Mouse (Mus musculus): ENCODE results near the gene Alpi.
A peak's percentile ranks its signal among the peaks of the same experiment; 100 is the strongest.

Alpi gene

GRCm38 (mm10) chr1:87101411-87101810, at the start of gene Alpi:
Gene Alpi, minus strand, starts transcription at chr1:87101606.
- no peak for DNase-seq (ENCODE audit: low spot score)

- DNase-seq (ENCODE audit: low spot score): no peak
These were observed 48.0 kb upstream of the Alpi start for GRCm38 (mm10) chr1:87149422-87149821.

- no peak for DNase-seq (ENCODE audit: low spot score)
These were observed 41.7 kb upstream of the Alpi start for GRCm38 (mm10) chr1:87143141-87143540.

- DNase-seq (ENCODE audit: low spot score): no peak
These were observed 41.0 kb upstream of the Alpi start for GRCm38 (mm10) chr1:87142456-87142855.

- no peak for DNase-seq (ENCODE audit: low spot score)
These were observed 40.1 kb upstream of the Alpi start for GRCm38 (mm10) chr1:87141550-87141949.

- no peak for DNase-seq (ENCODE audit: low spot score)
These were observed 30.4 kb upstream of the Alpi start for GRCm38 (mm10) chr1:87131803-87132202.

GRCm38 (mm10) chr1:87127206-87128030, 26.0 kb upstream of the Alpi start:
- no peak for DNase-seq (ENCODE audit: low spot score)

GRCm38 (mm10) chr1:87124673-87125072, 23.3 kb upstream of the Alpi start, which contains the start of gene Akp3:
Gene Akp3, plus strand, starts transcription at chr1:87124973.
- DNase-seq (ENCODE audit: low spot score): no peak

- no peak for DNase-seq (ENCODE audit: low spot score)
These were observed 13.4 kb upstream of the Alpi start for GRCm38 (mm10) chr1:87114784-87115183.

GRCm38 (mm10) chr1:87111719-87112354, 10.4 kb upstream of the Alpi start:
- DNase-seq (ENCODE audit: low spot score): no peak

- DNase-seq (ENCODE audit: low spot score): no peak
These were observed 7.2 kb upstream of the Alpi start for GRCm38 (mm10) chr1:87108564-87108963.

GRCm38 (mm10) chr1:87106536-87106935, 5.1 kb upstream of the Alpi start:
- DNase-seq (ENCODE audit: low spot score): no peak

- DNase-seq (ENCODE audit: low spot score): no peak
These were observed 2.5 kb upstream of the Alpi start for GRCm38 (mm10) chr1:87103936-87104335.

GRCm38 (mm10) chr1:87102114-87102513, 708 bp upstream of the Alpi start:
- DNase-seq (ENCODE audit: low spot score): no peak

GRCm38 (mm10) chr1:87098358-87098975, 2.9 kb downstream of the Alpi start:
- DNase-seq (ENCODE audit: low spot score): peak; percentile 30

- DNase-seq (ENCODE audit: low spot score): no peak
These were observed 5.8 kb downstream of the Alpi start for GRCm38 (mm10) chr1:87095642-87096041.

GRCm38 (mm10) chr1:87089828-87090227, 11.6 kb downstream of the Alpi start, which contains the start of gene Alppl2:
Gene Alppl2, minus strand, starts transcription at chr1:87089928.
- DNase-seq (ENCODE audit: low spot score): no peak

GRCm38 (mm10) chr1:87089251-87089650, 12.2 kb downstream of the Alpi start:
- no peak for DNase-seq (ENCODE audit: low spot score)

- DNase-seq (ENCODE audit: low spot score): no peak
These were observed 14.4 kb downstream of the Alpi start for GRCm38 (mm10) chr1:87086964-87087363.

GRCm38 (mm10) chr1:87086196-87086595, 15.2 kb downstream of the Alpi start:
- no peak for DNase-seq (ENCODE audit: low spot score)

- no peak for DNase-seq (ENCODE audit: low spot score)
These were observed 27.6 kb downstream of the Alpi start for GRCm38 (mm10) chr1:87073776-87074175.

GRCm38 (mm10) chr1:87070720-87071119, 30.7 kb downstream of the Alpi start:
- peak; percentile 10 for DNase-seq (ENCODE audit: low spot score)

- no peak for DNase-seq (ENCODE audit: low spot score)
These were observed 40.5 kb downstream of the Alpi start for GRCm38 (mm10) chr1:87060913-87061312.

Data from c-Kit-positive CD71-positive TER-119-positive erythroid progenitor cells, embryonic 14.5 days (primary cell).